Mouse (Mus musculus) neural tube, embryonic 14.5 days (tissue): ENCODE data around the gene Gm17428. TPM values are rescaled to one million over a fixed set of nuclear protein-coding genes. Genes with fewer than 3 reads are reported as not detected.
"Not testable (repeated sequence)": the region's sequence is repeated elsewhere in the genome, so short reads cannot be mapped to it uniquely, and the experiment has no call there.

ENCODE experiments used
- ATAC-seq: fragments of 200-750 bp; cut with Nextera tagmentation; 2 replicates; pipeline ENCODE4 v1.8.0; 2017; ENCODE audit warnings: low read depth, mild to moderate bottlenecking, moderate TSS enrichment, moderate library complexity
- H3K27ac ChIP-seq: fragments of 300-500 bp; sonication (generic); 2 replicates; pipeline ENCODE4 v1.5.1; 2014; ENCODE audit warnings: low read depth, mild to moderate bottlenecking, control low read depth, low read length, moderate library complexity, mixed read lengths
- H3K27me3 ChIP-seq: fragments of 300-500 bp; sonication (generic); 2 replicates; pipeline ENCODE4 v1.6.1; 2014; ENCODE audit warnings: low read length; ENCODE audit not compliant: control insufficient read depth, insufficient read depth
- H3K36me3 ChIP-seq: fragments of 300-500 bp; sonication (generic); 2 replicates; pipeline ENCODE4 v1.6.1; 2014; ENCODE audit warnings: low read length, mixed read lengths; ENCODE audit not compliant: control insufficient read depth, insufficient read depth
- H3K4me1 ChIP-seq: fragments of 300-500 bp; sonication (generic); 2 replicates; pipeline ENCODE4 v1.6.1; 2014; ENCODE audit warnings: low read length; ENCODE audit not compliant: control insufficient read depth, insufficient read depth
- H3K4me2 ChIP-seq: fragments of 300-500 bp; sonication (generic); 2 replicates; pipeline ENCODE4 v1.6.1; 2014; ENCODE audit warnings: mild to moderate bottlenecking, low read depth, low read length, control low read depth
- H3K4me3 ChIP-seq: fragments of 300-500 bp; sonication (generic); 2 replicates; pipeline ENCODE4 v1.5.1; 2014; ENCODE audit warnings: low read depth, low read length, control low read depth, mixed read lengths
- H3K9ac ChIP-seq: fragments of 300-500 bp; sonication (generic); replicated peaks from 2 replicates; pipeline ENCODE4 v1.6.1; 2014; ENCODE audit warnings: low read depth, mild to moderate bottlenecking, control low read depth, low read length, mixed read lengths
- H3K9me3 ChIP-seq: fragments of 300-500 bp; sonication (generic); 2 replicates; pipeline ENCODE4 v1.6.1; 2016; ENCODE audit warnings: low read length; ENCODE audit not compliant: control insufficient read depth
- WGBS: fragments of 180-500 bp; shearing (Covaris S2); extraction: QIAGEN DNeasy Blood & Tissue Kit; methylation state at CpG from one replicate; pipeline ENCODE4 v1.1.7; 2014; 5-methylcytosine and 5-hydroxymethylcytosine counted together
- polyA plus RNA-seq: library from polyadenylated mRNA; unstranded; fragments of >200 nt; fragmentation: Nextera tagmentation; extraction: Ambion mirVana; gene quantifications from 2 replicates; pipeline ENCODE4 v1.2.1, GENCODE M21; 2014

Gene Gm17428
- polyA plus RNA-seq, 1 experiment from 2014 or later: not detected

GRCm38 (mm10) chr14:54959853-54960613, 16.7 kb upstream of the Gm17428 start:
- not testable (repeated sequence) for H3K27me3 ChIP-seq, ATAC-seq, H3K36me3 ChIP-seq, H3K4me3 ChIP-seq, H3K9ac ChIP-seq, H3K9me3 ChIP-seq, H3K4me1 ChIP-seq, H3K27ac ChIP-seq, H3K4me2 ChIP-seq
- WGBS: 95% methylated on average over 12 of the region's 12 CpGs

GRCm38 (mm10) chr14:54960769-54961168, 16.0 kb upstream of the Gm17428 start:
- Histone ChIP-seq H3K27me3 (no peaks in the 10 kb centered on the region), H3K4me1 (no peaks in the 10 kb centered on the region), H3K4me3 (no peak overlapping the region), H3K36me3 (no peaks in the 10 kb centered on the region), H3K9me3 (no peaks in the 10 kb centered on the region), H3K27ac (no peak overlapping the region), H3K9ac (no peak overlapping the region), H3K4me2 (no peak overlapping the region)
- 78% methylated on average over 10 of the region's 10 CpGs for whole genome bisulfite sequencing
- no peak for ATAC-seq

GRCm38 (mm10) chr14:54961487-54961886, 15.2 kb upstream of the Gm17428 start:
- no peak for ATAC-seq
- no peaks in the 10 kb centered on the region for H3K4me1 ChIP-seq
- no peaks in the 10 kb centered on the region for H3K36me3 ChIP-seq
- H3K27ac ChIP-seq: no peak overlapping the region
- 81% methylated on average over 5 of the region's 5 CpGs for WGBS
- no peaks in the 10 kb centered on the region for H3K27me3 ChIP-seq
- no peak overlapping the region for H3K9ac ChIP-seq
- H3K9me3 ChIP-seq: no peaks in the 10 kb centered on the region
- no peak overlapping the region for H3K4me2 ChIP-seq
- H3K4me3 ChIP-seq: no peak overlapping the region

- H3K36me3 ChIP-seq: no peaks in the 10 kb centered on the region
- H3K27me3 ChIP-seq: no peaks in the 10 kb centered on the region
- no peaks in the 10 kb centered on the region for H3K4me1 ChIP-seq
- H3K9me3 ChIP-seq: no peaks in the 10 kb centered on the region
- ATAC-seq: no peak
- H3K9ac ChIP-seq: no peak overlapping the region
- WGBS: 89% methylated on average over 7 of the region's 7 CpGs
- H3K4me2 ChIP-seq: no peak overlapping the region
- H3K4me3 ChIP-seq: no peak overlapping the region
- H3K27ac ChIP-seq: no peak overlapping the region
Observed at GRCm38 (mm10) chr14:54962714-54963113, 14.0 kb upstream of the Gm17428 start.

GRCm38 (mm10) chr14:54963727-54964126, 13.0 kb upstream of the Gm17428 start:
- Histone ChIP-seq H3K9ac (no peak overlapping the region), H3K36me3 (no peaks in the 10 kb centered on the region)
- ATAC-seq: no peak

GRCm38 (mm10) chr14:54965044-54965443, 11.7 kb upstream of the Gm17428 start:
- no peak overlapping the region for H3K9ac ChIP-seq
- H3K27ac ChIP-seq: no peak overlapping the region
- no peaks in the 10 kb centered on the region for H3K4me1 ChIP-seq
- WGBS: 83% methylated on average over 15 of the region's 15 CpGs
- H3K9me3 ChIP-seq: no peaks in the 10 kb centered on the region
- H3K27me3 ChIP-seq: no peaks in the 10 kb centered on the region
- no peak overlapping the region for H3K4me3 ChIP-seq
- no peak overlapping the region for H3K4me2 ChIP-seq
- no peak for ATAC-seq
- H3K36me3 ChIP-seq: no peaks in the 10 kb centered on the region

More at GRCm38 (mm10) chr14:54963727-54964126, 13.0 kb upstream of the Gm17428 start:
- Histone ChIP-seq H3K4me2 (no peak overlapping the region), H3K27ac (no peak overlapping the region), H3K4me3 (no peak overlapping the region), H3K27me3 (no peaks in the 10 kb centered on the region), H3K9me3 (no peaks in the 10 kb centered on the region), H3K4me1 (no peaks in the 10 kb centered on the region)
- WGBS: 88% methylated on average over 11 of the region's 11 CpGs

GRCm38 (mm10) chr14:54965631-54966030, 11.1 kb upstream of the Gm17428 start:
- no peaks in the 10 kb centered on the region for H3K4me1 ChIP-seq
- H3K27me3 ChIP-seq: no peaks in the 10 kb centered on the region
- no peaks in the 10 kb centered on the region for H3K9me3 ChIP-seq
- no peaks in the 10 kb centered on the region for H3K36me3 ChIP-seq
- no peak for ATAC-seq
- H3K9ac ChIP-seq: no peak overlapping the region
- H3K27ac ChIP-seq: no peak overlapping the region
- no peak overlapping the region for H3K4me3 ChIP-seq
- WGBS: 81% methylated on average over 6 of the region's 6 CpGs
- H3K4me2 ChIP-seq: no peak overlapping the region

- Histone ChIP-seq H3K36me3 (no peaks in the 10 kb centered on the region), H3K27ac (no peak within 1 kb of the TSS), H3K27me3 (no peaks in the 10 kb centered on the region), H3K4me2 (no peak within 1 kb of the TSS), H3K9me3 (no peaks in the 10 kb centered on the region), H3K9ac (no peak within 1 kb of the TSS), H3K4me1 (no peaks in the 10 kb centered on the region), H3K4me3 (no peak within 1 kb of the TSS)
- ATAC-seq: no peak
- 78% methylated on average over 7 of the region's 7 CpGs for WGBS
Observed at GRCm38 (mm10) chr14:54966320-54966977, 10.3 kb upstream of the Gm17428 start, which contains the start of gene Myh6. Gene Myh6, minus strand, starts transcription at chr14:54966927.

- Histone ChIP-seq H3K27ac (no peak overlapping the region), H3K27me3 (no peaks in the 10 kb centered on the region), H3K4me2 (no peak overlapping the region), H3K36me3 (no peaks in the 10 kb centered on the region), H3K4me1 (no peaks in the 10 kb centered on the region), H3K9ac (no peak overlapping the region), H3K9me3 (no peaks in the 10 kb centered on the region), H3K4me3 (no peak overlapping the region)
- ATAC-seq: no peak
- 83% methylated on average over 3 of the region's 3 CpGs for whole genome bisulfite sequencing
Observed at GRCm38 (mm10) chr14:54967874-54968273, 8.9 kb upstream of the Gm17428 start.
